Mouse (Mus musculus) erythroblast, adult 5-6 weeks (primary cell): ENCODE data around the gene Robo1. TPM values are rescaled to one million over a fixed set of nuclear protein-coding genes. Genes with fewer than 3 reads are reported as not detected.

ENCODE experiments used
- ATAC-seq: replicated peaks from 2 replicates; pipeline ENCODE4 v1.8.0; 2016; ENCODE audit warnings: moderate number of reproducible peaks, mild to moderate bottlenecking, moderate TSS enrichment, inconsistent platforms; ENCODE audit not compliant: poor library complexity, low FRiP score, severe bottlenecking
- total RNA-seq, 2 experiments: library from RNA; stranded (forward) in 1 of 2; stranded (reverse) in 1 of 2; fragments of 150-400 nt in 1 of 2; fragments of 200-764, 138-1000 nt in 1 of 2; gene quantifications; 2 replicates each; pipeline versions ENCODE4 v1.2.3 to v1.2.4; 2015 to 2017; ENCODE audit warnings: low replicate concordance in 2 of 2

The Robo1 gene
- total RNA-seq, 2 experiments from 2014 or later = 0.43 TPM; not detected in 1

GRCm38 (mm10) chr16:72584454-72585159 is 276.5 kb downstream of the Robo1 start:
- no peak for ATAC-seq

- no peak for ATAC-seq
Measured at GRCm38 (mm10) chr16:72585160-72585813, 277.2 kb downstream of the Robo1 start.

- no peak for ATAC-seq
Measured at GRCm38 (mm10) chr16:72587376-72588072, 279.4 kb downstream of the Robo1 start.

GRCm38 (mm10) chr16:72603487-72604206 is 295.5 kb downstream of the Robo1 start:
- no peak for ATAC-seq

- no peak for ATAC-seq
Measured at GRCm38 (mm10) chr16:72605066-72605465, 297.0 kb downstream of the Robo1 start.

GRCm38 (mm10) chr16:72610661-72611112 is 302.6 kb downstream of the Robo1 start:
- ATAC-seq = no peak

GRCm38 (mm10) chr16:72614898-72615297 is 306.8 kb downstream of the Robo1 start:
- no peak for ATAC-seq

GRCm38 (mm10) chr16:72615360-72615759 is 307.3 kb downstream of the Robo1 start:
- ATAC-seq = no peak

GRCm38 (mm10) chr16:72622371-72622770 is 314.3 kb downstream of the Robo1 start:
- ATAC-seq = no peak

GRCm38 (mm10) chr16:72622868-72623267 is 314.8 kb downstream of the Robo1 start:
- no peak for ATAC-seq

GRCm38 (mm10) chr16:72633846-72634245 is 325.7 kb downstream of the Robo1 start:
- ATAC-seq = no peak

- ATAC-seq = no peak
Measured at GRCm38 (mm10) chr16:72639332-72639940, 331.3 kb downstream of the Robo1 start.

- ATAC-seq = no peak
Measured at GRCm38 (mm10) chr16:72640932-72641811, 333.1 kb downstream of the Robo1 start.

GRCm38 (mm10) chr16:72645890-72646289 is 337.8 kb downstream of the Robo1 start:
- no peak for ATAC-seq

- no peak for ATAC-seq
Measured at GRCm38 (mm10) chr16:72649314-72649713, 341.2 kb downstream of the Robo1 start.

GRCm38 (mm10) chr16:72655411-72655810 is 347.3 kb downstream of the Robo1 start:
- no peak for ATAC-seq

- ATAC-seq = no peak
Measured at GRCm38 (mm10) chr16:72662837-72663350, 354.8 kb downstream of the Robo1 start.

- ATAC-seq = no peak
Measured at GRCm38 (mm10) chr16:72663351-72664232, 355.5 kb downstream of the Robo1 start.
